Mouse (Mus musculus) heart, adult 2 months (tissue): Measurements from ENCODE around the gene Nuak2.

ENCODE experiments used
- CTCF ChIP-seq: fragments of 200-600 bp; IDR thresholded peaks from 2 replicates; pipeline ENCODE4 v1.8.1; 2022; ENCODE audit warnings: antibody characterized with exemption, mild to moderate bottlenecking, moderate library complexity
- POLR2A ChIP-seq: fragments of 200-500 bp; IDR thresholded peaks from 2 replicates; pipeline ENCODE4 v1.6.1; 2011; ENCODE audit warnings: mild to moderate bottlenecking, low read depth, low read length, control low read depth; ENCODE audit not compliant: insufficient read depth

DNA sequence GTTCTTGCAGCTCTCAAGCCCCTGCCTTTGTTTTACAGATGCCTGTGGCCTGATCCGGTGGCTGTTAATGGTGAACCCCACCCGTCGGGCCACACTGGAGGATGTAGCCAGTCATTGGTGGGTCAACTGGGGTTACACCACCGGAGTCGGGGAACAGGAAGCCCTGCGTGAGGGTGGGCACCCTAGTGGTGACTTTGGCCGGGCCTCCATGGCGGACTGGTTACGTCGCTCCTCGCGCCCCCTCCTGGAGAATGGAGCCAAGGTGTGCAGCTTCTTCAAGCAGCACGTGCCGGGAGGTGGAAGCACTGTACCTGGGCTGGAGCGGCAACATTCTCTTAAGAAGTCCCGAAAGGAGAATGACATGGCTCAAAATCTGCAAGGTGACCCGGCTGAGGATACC is 15.4 kb downstream of the Nuak2 start:
- TF ChIP-seq CTCF (no peak), POLR2A (no peak)
